Mouse (Mus musculus) stomach, adult 2 months (tissue): ENCODE measurements around the gene Zfp354c. TPM values are rescaled to one million over a fixed set of nuclear protein-coding genes. Genes with fewer than 3 reads are reported as not detected.

Experiments
- polyA plus RNA-seq: library from polyadenylated mRNA; depleted of rRNA; stranded (reverse); fragments of >200 nt; gene quantifications from 2 replicates; pipeline ENCODE4 v1.2.3, GENCODE M21; 2012; rRNA removed

Gene Zfp354c
- 0.28 and 0.52 TPM in 2 replicates for polyA plus RNA-seq

GRCm38 (mm10) chr11:50827010-50827953, at the start of gene Zfp354c:
Gene Zfp354c, minus strand, starts transcription at chr11:50827724.

GRCm38 (mm10) chr11:50850177-50850735, 22.7 kb upstream of the Zfp354c start, which contains the start of gene Grm6:
Gene Grm6, plus strand, starts transcription at chr11:50850685.

GRCm38 (mm10) chr11:50841023-50841735, 13.7 kb upstream of the Zfp354c start, which contains the start of gene Zfp879:
Gene Zfp879, minus strand, starts transcription at chr11:50841552.

Other genes starting within 250 kb of the Zfp354c start
- gene Adamts2, start 225.6 kb downstream of the Zfp354c start, polyA plus RNA-seq: 7.9 and 8.0 TPM in 2 replicates
- 0.03 TPM in 1 of 2 replicates, not detected in the other for gene Zfp879, start 13.8 kb upstream of the Zfp354c start, polyA plus RNA-seq
- 0.04 TPM in 1 of 2 replicates, not detected in the other for gene Grm6, start 23.0 kb upstream of the Zfp354c start, polyA plus RNA-seq
- 0.04 TPM in 1 of 2 replicates, not detected in the other for gene Zfp454, start 59.9 kb upstream of the Zfp354c start, polyA plus RNA-seq
- 0.09 TPM in 2 replicates for gene Zfp2, start 88.4 kb upstream of the Zfp354c start, polyA plus RNA-seq
- not detected in 2 replicates for gene Zfp354b, start 103.9 kb upstream of the Zfp354c start, polyA plus RNA-seq
- gene 4933414I15Rik, start 116.0 kb upstream of the Zfp354c start, polyA plus RNA-seq: not detected in 2 replicates
- 0.16 TPM in 1 of 2 replicates, not detected in the other for gene Prop1, start 126.0 kb upstream of the Zfp354c start, polyA plus RNA-seq
- not detected in 2 replicates for gene Olfr1378, start 138.8 kb upstream of the Zfp354c start, polyA plus RNA-seq
- gene Olfr1377, start 154.2 kb upstream of the Zfp354c start, polyA plus RNA-seq: not detected in 2 replicates
- gene Olfr51, start 175.9 kb upstream of the Zfp354c start, polyA plus RNA-seq: not detected in 2 replicates
- not detected in 2 replicates for gene Olfr54, start 186.5 kb upstream of the Zfp354c start, polyA plus RNA-seq
- gene Olfr1375, start 220.4 kb upstream of the Zfp354c start, polyA plus RNA-seq: not detected in 2 replicates
- 0.05 and 0.56 TPM in 2 replicates for gene Zfp354a, start 231.5 kb upstream of the Zfp354c start, polyA plus RNA-seq